Mouse (Mus musculus) cortical plate, adult 2 months (tissue): ENCODE data around the gene Cmip.

Experiments used
- CTCF ChIP-seq: fragments of 200-500 bp; IDR thresholded peaks from 2 replicates; pipeline ENCODE4 v1.5.1; 2011; ENCODE audit warnings: mild to moderate bottlenecking, control low read depth, low read length; ENCODE audit not compliant: insufficient read depth; ENCODE audit errors: extremely low read depth
- POLR2A ChIP-seq: fragments of 200-500 bp; IDR thresholded peaks from 2 replicates; pipeline ENCODE4 v1.6.1; 2011; ENCODE audit warnings: mild to moderate bottlenecking, low read length, control low read depth; ENCODE audit not compliant: insufficient read depth; ENCODE audit errors: extremely low read depth

- TF ChIP-seq POLR2A, result no peak
- no peak for TF ChIP-seq CTCF
Observed at GRCm38 (mm10) chr8:117469431-117470341, 212.8 kb downstream of the Cmip start.
